Mouse (Mus musculus): Measurements from ENCODE around the gene Ggact. TPM values are rescaled to one million over a fixed set of nuclear protein-coding genes. Genes with fewer than 3 reads are reported as not detected.

Ggact gene
- total RNA-seq, 2 experiments from 2014 or later = 15.3 to 17.5 TPM

- DNase-seq (ENCODE audit: low spot score in 2 of 2) = no peak
These were observed 12.4 kb downstream of the Ggact start for GRCm38 (mm10) chr14:122901177-122901576.

GRCm38 (mm10) chr14:122900679-122901078 lies 12.9 kb downstream of the Ggact start:
- DNase-seq (ENCODE audit: low spot score in 2 of 2) = peak in 1 of 2 experiments; percentile 16

GRCm38 (mm10) chr14:122898550-122898949 lies 15.0 kb downstream of the Ggact start:
- no peak for DNase-seq (ENCODE audit: low spot score in 2 of 2)

GRCm38 (mm10) chr14:122896106-122896505 lies 17.5 kb downstream of the Ggact start:
- DNase-seq (ENCODE audit: low spot score in 2 of 2) = peak in 1 of 2 experiments; percentile 2

GRCm38 (mm10) chr14:122891470-122891968 lies 22.0 kb downstream of the Ggact start:
- DNase-seq (ENCODE audit: low spot score in 2 of 2) = no peak

- no peak for DNase-seq (ENCODE audit: low spot score in 2 of 2)
These were observed 25.1 kb downstream of the Ggact start for GRCm38 (mm10) chr14:122888480-122888872.

GRCm38 (mm10) chr14:122887702-122888479 lies 25.7 kb downstream of the Ggact start:
- DNase-seq (ENCODE audit: low spot score in 2 of 2) = no peak

- no peak for DNase-seq (ENCODE audit: low spot score in 2 of 2)
These were observed 26.3 kb downstream of the Ggact start for GRCm38 (mm10) chr14:122887278-122887677.

GRCm38 (mm10) chr14:122885893-122886292 lies 27.7 kb downstream of the Ggact start:
- peak; percentile 37 to 54 for DNase-seq (ENCODE audit: low spot score in 2 of 2)

GRCm38 (mm10) chr14:122883821-122884584 lies 29.6 kb downstream of the Ggact start:
- peak in 1 of 2 experiments; percentile 39 for DNase-seq (ENCODE audit: low spot score in 2 of 2)

- no peak for DNase-seq (ENCODE audit: low spot score in 2 of 2)
These were observed 30.1 kb downstream of the Ggact start for GRCm38 (mm10) chr14:122883410-122883806.

- no peak for DNase-seq (ENCODE audit: low spot score in 2 of 2)
These were observed 30.7 kb downstream of the Ggact start for GRCm38 (mm10) chr14:122882795-122883409.

GRCm38 (mm10) chr14:122882201-122882639 lies 31.3 kb downstream of the Ggact start:
- no peak for DNase-seq (ENCODE audit: low spot score in 2 of 2)

GRCm38 (mm10) chr14:122881699-122882098 lies 31.9 kb downstream of the Ggact start:
- DNase-seq (ENCODE audit: low spot score in 2 of 2) = no peak

GRCm38 (mm10) chr14:122880291-122880690 lies 33.3 kb downstream of the Ggact start:
- DNase-seq (ENCODE audit: low spot score in 2 of 2) = no peak

- no peak for DNase-seq (ENCODE audit: low spot score in 2 of 2)
These were observed 35.8 kb downstream of the Ggact start for GRCm38 (mm10) chr14:122877787-122878186.

- no peak for DNase-seq (ENCODE audit: low spot score in 2 of 2)
These were observed 36.8 kb downstream of the Ggact start for GRCm38 (mm10) chr14:122876723-122877122.

- peak; percentile 85 to 89 for DNase-seq (ENCODE audit: low spot score in 2 of 2)
These were observed 37.4 kb downstream of the Ggact start for GRCm38 (mm10) chr14:122876163-122876562.

- DNase-seq (ENCODE audit: low spot score in 2 of 2) = no peak
These were observed 37.9 kb downstream of the Ggact start for GRCm38 (mm10) chr14:122875636-122876035.

GRCm38 (mm10) chr14:122875056-122875455 lies 38.5 kb downstream of the Ggact start:
- DNase-seq (ENCODE audit: low spot score in 2 of 2) = no peak

- DNase-seq (ENCODE audit: low spot score in 2 of 2) = no peak
These were observed 40.9 kb downstream of the Ggact start for GRCm38 (mm10) chr14:122872612-122873011.
